Mouse (Mus musculus) erythroblast, embryonic 14.5 days (primary cell): ENCODE measurements around the gene Pnpla6.

ENCODE experiments used
- GATA1 ChIP-seq: IDR thresholded peaks from 2 replicates; pipeline ENCODE4 v1.6.1; 2012; ENCODE audit warnings: low read length, inconsistent platforms, mixed read lengths
- TAL1 ChIP-seq: IDR thresholded peaks from 3 replicates; pipeline ENCODE4 v1.6.1; 2012; ENCODE audit warnings: low read length, inconsistent platforms, mixed read lengths

DNA sequence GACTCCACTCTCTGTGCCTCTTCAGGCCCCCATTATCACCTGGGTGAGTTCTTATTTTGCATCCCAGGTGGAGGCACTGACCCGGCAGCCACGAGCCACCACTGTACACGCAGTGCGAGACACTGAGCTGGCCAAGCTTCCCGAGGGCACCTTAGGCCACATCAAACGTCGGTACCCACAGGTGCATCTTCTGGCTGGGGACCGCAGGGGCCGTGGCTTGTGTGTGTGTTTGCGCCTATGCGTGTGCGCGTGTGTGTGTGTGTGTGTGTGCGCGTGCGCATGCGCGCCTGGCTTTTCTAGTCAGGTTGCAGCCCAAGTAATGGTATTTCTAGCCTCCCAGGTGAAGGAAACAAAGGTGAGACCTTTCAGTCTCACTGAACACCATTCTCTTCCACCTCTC, 16.8 kb downstream of the Pnpla6 start:
- TF ChIP-seq GATA1 (no peak), TAL1 (no peak)
